Mouse (Mus musculus) olfactory bulb, adult 2 months (tissue): ENCODE data around the gene Spib.

Experiments
- CTCF ChIP-seq: fragments of 200-500 bp; IDR thresholded peaks from 2 replicates; pipeline ENCODE4 v1.5.1; 2012; ENCODE audit warnings: low read depth, mild to moderate bottlenecking, low read length, moderate library complexity; ENCODE audit not compliant: insufficient read depth
- POLR2A ChIP-seq: fragments of 200-500 bp; IDR thresholded peaks from 2 replicates; pipeline ENCODE4 v1.6.1; 2012; ENCODE audit warnings: mild to moderate bottlenecking, low read depth, low read length, moderate library complexity; ENCODE audit not compliant: insufficient read depth

DNA sequence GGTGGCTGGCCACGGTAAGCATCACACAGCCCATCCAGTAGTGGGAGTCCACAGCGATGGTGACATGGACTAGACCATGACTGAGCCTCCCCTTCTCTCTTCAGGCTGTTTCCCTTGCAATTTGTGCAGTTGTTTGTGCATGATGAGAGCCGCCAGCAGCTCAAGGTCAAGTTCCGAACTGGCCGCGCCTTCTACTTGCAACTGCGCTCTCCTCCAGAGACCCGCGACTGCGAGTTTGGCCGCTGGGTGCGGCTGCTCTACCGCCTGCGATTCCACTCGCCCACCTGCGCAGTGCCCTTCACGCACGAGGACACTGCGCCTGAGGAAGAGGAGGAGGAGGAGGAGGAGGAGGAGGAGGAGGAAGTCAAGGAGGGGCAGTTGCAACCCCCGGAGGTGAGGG lies 31.8 kb downstream of the Spib start:
- no peak for TF ChIP-seq POLR2A
- no peak for TF ChIP-seq CTCF
